Mouse (Mus musculus) myocyte (in vitro differentiated cells): ENCODE data around the gene Ubxn10. TPM values are rescaled to one million over a fixed set of nuclear protein-coding genes. Genes with fewer than 3 reads are reported as not detected.

Experiments
- H3K27me3 ChIP-seq: one replicate; pipeline ENCODE4 v1.6.1; 2011; ENCODE audit not compliant: control insufficient read depth, insufficient read depth, insufficient read length
- H3K36me3 ChIP-seq: one replicate; pipeline ENCODE4 v1.6.1; 2011; ENCODE audit not compliant: control insufficient read depth, insufficient read depth
- H3K4me2 ChIP-seq: one replicate; pipeline ENCODE4 v1.6.1; 2011; ENCODE audit warnings: low read depth, control low read depth
- H3K4me3 ChIP-seq: one replicate; pipeline ENCODE4 v1.5.1; 2011; ENCODE audit warnings: mild to moderate bottlenecking, control low read depth, moderate library complexity
- H3K79me2 ChIP-seq: one replicate; pipeline ENCODE4 v1.6.1; 2011; ENCODE audit not compliant: control insufficient read depth, insufficient read depth
- H3ac ChIP-seq: one replicate; pipeline ENCODE4 v1.6.1; 2011; ENCODE audit not compliant: control insufficient read depth, insufficient read length
- CEBPB ChIP-seq: IDR thresholded peaks from 2 replicates; pipeline ENCODE4 v1.6.1; 2011; ENCODE audit warnings: mild to moderate bottlenecking, moderate library complexity; ENCODE audit not compliant: poor library complexity, insufficient read depth, severe bottlenecking
- E2F4 ChIP-seq: IDR thresholded peaks from one replicate; pipeline ENCODE4 v1.6.1; 2011; ENCODE audit warnings: mild to moderate bottlenecking, control low read depth, moderate library complexity; ENCODE audit not compliant: insufficient read depth
- MAX ChIP-seq: IDR thresholded peaks from one replicate; pipeline ENCODE4 v1.6.1; 2011; ENCODE audit warnings: low read depth, mild to moderate bottlenecking, control low read depth
- MYOD1 ChIP-seq, 3 experiments: IDR thresholded peaks; one replicate each; pipeline ENCODE4 v1.6.1; 2011; ENCODE audit warnings: control low read depth in 2 of 3, low read depth in 2 of 3, mild to moderate bottlenecking in 2 of 3, moderate library complexity in 1 of 3; ENCODE audit not compliant: insufficient read length in 2 of 3, control insufficient read depth in 1 of 3
- MYOG ChIP-seq, 3 experiments: IDR thresholded peaks; one replicate each; pipeline ENCODE4 v1.6.1; 2011; ENCODE audit warnings: control low read depth in 2 of 3, low read depth in 2 of 3, mild to moderate bottlenecking in 2 of 3; ENCODE audit not compliant: insufficient read length in 2 of 3, control insufficient read depth in 1 of 3, insufficient read depth in 1 of 3
- POLR2A ChIP-seq: IDR thresholded peaks from one replicate; pipeline ENCODE4 v1.6.1; 2011; ENCODE audit warnings: low read depth, mild to moderate bottlenecking, control low read depth, moderate library complexity; ENCODE audit not compliant: insufficient read length
- POLR2AphosphoS2 ChIP-seq: IDR thresholded peaks from one replicate; pipeline ENCODE4 v1.6.1; 2011; ENCODE audit warnings: low read depth, control low read depth; ENCODE audit not compliant: insufficient read length
- REST ChIP-seq: IDR thresholded peaks from one replicate; pipeline ENCODE4 v1.6.1; 2011; ENCODE audit warnings: mild to moderate bottlenecking, control low read depth, moderate library complexity; ENCODE audit not compliant: insufficient read depth, insufficient read length
- SRF ChIP-seq: IDR thresholded peaks from one replicate; pipeline ENCODE4 v1.6.1; 2011; ENCODE audit warnings: low read depth; ENCODE audit not compliant: control insufficient read depth, insufficient read length
- TCF12 ChIP-seq: IDR thresholded peaks from one replicate; pipeline ENCODE4 v1.6.1; 2011; ENCODE audit warnings: mild to moderate bottlenecking, control low read depth; ENCODE audit not compliant: poor library complexity, insufficient read depth, severe bottlenecking
- TCF3 ChIP-seq: IDR thresholded peaks from one replicate; pipeline ENCODE4 v1.6.1; 2011; ENCODE audit warnings: low read depth, control low read depth; ENCODE audit not compliant: insufficient read length
- USF1 ChIP-seq: IDR thresholded peaks from one replicate; pipeline ENCODE4 v1.6.1; 2011; ENCODE audit warnings: low read depth, mild to moderate bottlenecking, control low read depth, moderate library complexity
- polyA plus RNA-seq: library from polyadenylated mRNA; unstranded; fragments of >200 nt; fragmentation: generic; extraction: Trizol; gene quantifications from one replicate; pipeline ENCODE4 v1.2.1, GENCODE M21; 2012; ENCODE audit warnings: missing spikeins

The Ubxn10 gene
- polyA plus RNA-seq, 1 experiment, result not detected

- H3K4me3 ChIP-seq, result no peak overlapping the region
- H3ac ChIP-seq, result no peak overlapping the region
- no peak for TF ChIP-seq MYOG (IDR thresholded peaks at IDR 0.05; ENCODE audit: control insufficient read depth in 1 of 3, insufficient read depth in 1 of 3, insufficient read length in 2 of 3, low read depth in 2 of 3)
- TF ChIP-seq SRF, result no peak
- no peak for TF ChIP-seq POLR2AphosphoS2
- TF ChIP-seq E2F4, result no peak
- TF ChIP-seq MYOD1 (IDR thresholded peaks at IDR 0.05; ENCODE audit: control insufficient read depth in 1 of 3, insufficient read length in 2 of 3, low read depth in 2 of 3), result no peak
- TF ChIP-seq REST, result no peak
- TF ChIP-seq CEBPB, result no peak
- no peak for TF ChIP-seq POLR2A
- TF ChIP-seq USF1, result no peak
- TF ChIP-seq TCF12, result no peak
- no peak for TF ChIP-seq MAX
- TF ChIP-seq TCF3, result no peak
- no peaks in the 10 kb centered on the region for H3K36me3 ChIP-seq
- no peaks in the 10 kb centered on the region for H3K79me2 ChIP-seq
- H3K27me3 ChIP-seq, result peaks cover 8% of the 10 kb centered on the region
- H3K4me2 ChIP-seq, result no peak overlapping the region
Measured at GRCm38 (mm10) chr4:138704169-138704568, 32.8 kb downstream of the Ubxn10 start.

GRCm38 (mm10) chr4:138703591-138703990 lies 33.4 kb downstream of the Ubxn10 start:
- Histone ChIP-seq H3K27me3 (peaks cover 8% of the 10 kb centered on the region), H3K36me3 (no peaks in the 10 kb centered on the region), H3K4me3 (no peak overlapping the region), H3K79me2 (no peaks in the 10 kb centered on the region), H3K4me2 (no peak overlapping the region), H3ac (no peak overlapping the region)
- TF ChIP-seq CEBPB, result no peak
- no peak for TF ChIP-seq REST
- TF ChIP-seq MYOD1 (IDR thresholded peaks at IDR 0.05; ENCODE audit: control insufficient read depth in 1 of 3, insufficient read length in 2 of 3, low read depth in 2 of 3), result no peak
- no peak for TF ChIP-seq E2F4
- TF ChIP-seq USF1, result no peak
- no peak for TF ChIP-seq MAX
- TF ChIP-seq MYOG (IDR thresholded peaks at IDR 0.05; ENCODE audit: control insufficient read depth in 1 of 3, insufficient read depth in 1 of 3, insufficient read length in 2 of 3, low read depth in 2 of 3), result no peak
- TF ChIP-seq POLR2A, result no peak
- no peak for TF ChIP-seq TCF3
- TF ChIP-seq POLR2AphosphoS2, result no peak
- TF ChIP-seq SRF, result no peak
- TF ChIP-seq TCF12, result no peak

- no peaks in the 10 kb centered on the region for H3K79me2 ChIP-seq
- no peaks in the 10 kb centered on the region for H3K36me3 ChIP-seq
- H3K27me3 ChIP-seq, result peaks cover 8% of the 10 kb centered on the region
- TF ChIP-seq USF1, result no peak
- no peak for TF ChIP-seq REST
- no peak for TF ChIP-seq CEBPB
- no peak for TF ChIP-seq MYOG (IDR thresholded peaks at IDR 0.05; ENCODE audit: control insufficient read depth in 1 of 3, insufficient read depth in 1 of 3, insufficient read length in 2 of 3, low read depth in 2 of 3)
- no peak for TF ChIP-seq MAX
- no peak for TF ChIP-seq TCF12
- no peak for TF ChIP-seq MYOD1 (IDR thresholded peaks at IDR 0.05; ENCODE audit: control insufficient read depth in 1 of 3, insufficient read length in 2 of 3, low read depth in 2 of 3)
- TF ChIP-seq E2F4, result no peak
- no peak for TF ChIP-seq TCF3
- TF ChIP-seq POLR2AphosphoS2, result no peak
- no peak for TF ChIP-seq SRF
- no peak for TF ChIP-seq POLR2A
- no peak overlapping the region for H3K4me3 ChIP-seq
- H3K4me2 ChIP-seq, result no peak overlapping the region
- no peak overlapping the region for H3ac ChIP-seq
Measured at GRCm38 (mm10) chr4:138702528-138702927, 34.4 kb downstream of the Ubxn10 start.

GRCm38 (mm10) chr4:138702031-138702430 lies 34.9 kb downstream of the Ubxn10 start:
- Histone ChIP-seq H3K36me3 (no peaks in the 10 kb centered on the region), H3K4me2 (no peak overlapping the region), H3K79me2 (no peaks in the 10 kb centered on the region), H3K4me3 (no peak overlapping the region), H3ac (no peak overlapping the region), H3K27me3 (peaks cover 8% of the 10 kb centered on the region)
- no peak for TF ChIP-seq SRF

- no peaks in the 10 kb centered on the region for H3K36me3 ChIP-seq
- H3K27me3 ChIP-seq, result peaks cover 8% of the 10 kb centered on the region
- TF ChIP-seq POLR2AphosphoS2, result no peak
- TF ChIP-seq MYOD1 (IDR thresholded peaks at IDR 0.05; ENCODE audit: control insufficient read depth in 1 of 3, insufficient read length in 2 of 3, low read depth in 2 of 3), result no peak
- no peak for TF ChIP-seq POLR2A
- no peak for TF ChIP-seq CEBPB
- no peak for TF ChIP-seq TCF3
- TF ChIP-seq TCF12, result no peak
- no peak for TF ChIP-seq MAX
- no peak for TF ChIP-seq MYOG (IDR thresholded peaks at IDR 0.05; ENCODE audit: control insufficient read depth in 1 of 3, insufficient read depth in 1 of 3, insufficient read length in 2 of 3, low read depth in 2 of 3)
- TF ChIP-seq SRF, result no peak
- no peak for TF ChIP-seq E2F4
- no peak for TF ChIP-seq USF1
- TF ChIP-seq REST, result no peak
- no peak overlapping the region for H3ac ChIP-seq
- no peaks in the 10 kb centered on the region for H3K79me2 ChIP-seq
- H3K4me3 ChIP-seq, result no peak overlapping the region
- H3K4me2 ChIP-seq, result no peak overlapping the region
Measured at GRCm38 (mm10) chr4:138701111-138701510, 35.9 kb downstream of the Ubxn10 start.
